Mouse (Mus musculus): Measurements from ENCODE around the gene Pglyrp1.

- TF ChIP-seq POLR2A (IDR thresholded peaks at IDR 0.05; ENCODE audit: insufficient read length, low read depth) (no peak), MAX (IDR thresholded peaks at IDR 0.05; ENCODE audit: low read depth) (no peak), POLR2AphosphoS2 (IDR thresholded peaks at IDR 0.05; ENCODE audit: insufficient read length, low read depth) (no peak), TCF12 (IDR thresholded peaks at IDR 0.05; ENCODE audit: insufficient read depth, poor library complexity, severe bottlenecking) (no peak), USF1 (IDR thresholded peaks at IDR 0.05; ENCODE audit: low read depth) (no peak), REST (IDR thresholded peaks at IDR 0.05; ENCODE audit: insufficient read depth, insufficient read length) (no peak), MYOD1 (IDR thresholded peaks at IDR 0.05; ENCODE audit: control insufficient read depth in 1 of 3, insufficient read length in 2 of 3, low read depth in 2 of 3) (no peak), CEBPB (IDR thresholded peaks at IDR 0.05; ENCODE audit: insufficient read depth, poor library complexity, severe bottlenecking) (no peak)
These were observed 54.2 kb downstream of the Pglyrp1 start, which contains the start of gene Nova2 for GRCm38 (mm10) chr7:18925162-18925938.

Measured in myocyte (in vitro differentiated cells).